Mouse (Mus musculus): Measurements from ENCODE around the gene Cnep1r1. TPM values are rescaled to one million over a fixed set of nuclear protein-coding genes. Genes with fewer than 3 reads are reported as not detected.

Gene Cnep1r1
- 27.0 and 32.0 TPM in 2 replicates for polyA plus RNA-seq (2014; fragmentation: Nextera tagmentation; extraction: Ambion mirVana)

DNA sequence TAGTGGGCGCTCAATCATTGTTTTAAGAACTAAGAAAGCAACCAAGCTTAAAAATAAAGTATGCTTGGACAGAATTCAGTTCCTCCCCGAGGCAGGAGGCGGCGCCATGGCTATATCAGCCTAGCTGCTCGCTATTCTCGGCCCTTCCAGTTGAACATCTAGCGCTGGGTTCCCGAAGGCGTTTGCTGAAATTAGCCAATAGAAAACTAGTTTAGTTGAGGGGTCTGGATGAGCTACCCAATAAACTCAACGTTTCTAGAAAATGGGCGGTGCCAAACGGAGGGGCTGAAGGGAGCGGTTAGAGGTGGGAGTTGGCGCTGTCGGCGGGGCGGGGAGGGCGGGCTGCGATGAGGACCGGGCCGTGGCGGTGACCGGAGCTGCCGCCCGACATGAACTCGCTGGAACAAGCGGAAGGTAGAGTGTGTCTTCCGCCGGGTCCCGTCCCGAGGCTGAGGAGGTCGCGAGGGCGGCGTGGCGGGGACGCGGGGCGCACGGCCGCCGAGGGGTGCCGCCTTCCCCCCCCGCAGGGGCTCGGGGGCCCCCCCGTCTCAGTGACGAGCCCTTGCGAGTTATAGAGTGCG is at the start of gene Cnep1r1:
Gene Cnep1r1, plus strand, starts transcription at position 314 of the 581 bp plus-strand sequence.
- ATAC-seq (replicated peaks; ENCODE audit: insufficient number of reproducible peaks, low FRiP score, low TSS enrichment) = peak; percentile 99
- peak within 1 kb of the TSS; percentile 97 for H3K4me3 ChIP-seq (ENCODE audit: low read depth, low read length)
- H3K27me3 ChIP-seq (ENCODE audit: control insufficient read depth, insufficient read depth, low read length) = no peaks in the 10 kb centered on the region
- peak within 1 kb of the TSS; percentile 79 for H3K4me2 ChIP-seq
- peak within 1 kb of the TSS; percentile 95 for H3K9ac ChIP-seq (ENCODE audit: low read depth, low read length)
- 0 out of 2 replicates have a peak, but pooled peaks cover 5% of the 10 kb centered on the region for H3K4me1 ChIP-seq (ENCODE audit: control insufficient read depth, insufficient read depth, low read length)
- H3K9me3 ChIP-seq (replicated peaks; ENCODE audit: control insufficient read depth, low read length) = no peaks in the 10 kb centered on the region
- H3K36me3 ChIP-seq (ENCODE audit: control insufficient read depth, insufficient read depth, low read length) = peaks cover 7% of the 10 kb centered on the region
- under 1% methylated on average over 49 of the region's 49 CpGs for WGBS (ENCODE audit: insufficient replicate concordance)
- H3K27ac ChIP-seq (ENCODE audit: low read depth, low read length) = peak within 1 kb of the TSS; percentile 86

DNA sequence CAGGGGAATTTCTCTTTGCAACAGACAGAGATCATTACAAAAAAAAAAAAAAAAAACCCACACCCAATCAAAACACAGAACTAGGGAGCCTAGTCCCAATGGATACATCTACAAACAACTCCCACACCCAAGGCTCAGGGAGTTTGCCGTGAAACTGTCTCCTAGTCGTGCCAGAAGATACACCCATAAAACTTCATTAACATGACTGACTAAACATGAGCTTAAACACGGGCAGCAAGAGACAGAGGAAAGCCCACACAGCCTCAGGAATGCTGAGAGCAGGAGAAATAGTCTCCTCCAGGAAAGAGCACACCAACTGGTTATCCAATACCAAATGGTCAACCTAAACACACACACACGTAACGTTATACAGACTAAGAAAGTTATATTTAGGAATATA is 36.4 kb upstream of the Cnep1r1 start:
- ATAC-seq (replicated peaks; ENCODE audit: insufficient number of reproducible peaks, low FRiP score, low TSS enrichment) = no peak
- no peak overlapping the region for H3K4me2 ChIP-seq
- no peaks in the 10 kb centered on the region for H3K4me1 ChIP-seq (ENCODE audit: control insufficient read depth, insufficient read depth, low read length)
- 71% methylated on average over 5 of the region's 5 CpGs for WGBS (ENCODE audit: insufficient replicate concordance)
- no peak overlapping the region for H3K27ac ChIP-seq (ENCODE audit: low read depth, low read length)
- no peaks in the 10 kb centered on the region for H3K27me3 ChIP-seq (ENCODE audit: control insufficient read depth, insufficient read depth, low read length)
- H3K4me3 ChIP-seq (ENCODE audit: low read depth, low read length) = no peak overlapping the region
- H3K36me3 ChIP-seq (ENCODE audit: control insufficient read depth, insufficient read depth, low read length) = no peaks in the 10 kb centered on the region
- H3K9me3 ChIP-seq (replicated peaks; ENCODE audit: control insufficient read depth, low read length) = no peaks in the 10 kb centered on the region
- no peak overlapping the region for H3K9ac ChIP-seq (ENCODE audit: low read depth, low read length)

DNA sequence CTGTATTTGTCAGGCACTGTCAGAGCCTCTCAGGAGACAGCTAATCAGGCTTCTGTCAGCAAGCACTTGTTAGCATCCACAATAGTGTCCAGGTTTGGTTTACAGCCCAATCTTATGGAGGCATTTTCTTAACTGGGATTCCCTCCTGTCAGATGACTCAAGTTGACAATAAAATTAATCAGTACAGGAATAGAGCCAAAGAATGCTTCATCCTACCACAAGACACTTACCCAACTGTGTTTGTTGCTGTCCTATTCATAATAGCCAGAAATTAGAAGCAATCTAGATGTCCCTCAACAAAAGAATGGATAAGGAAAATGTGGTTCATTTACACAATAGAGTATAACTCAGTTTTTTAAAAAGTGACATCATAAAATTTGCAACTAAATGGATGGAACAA is 30.6 kb upstream of the Cnep1r1 start:
- Histone ChIP-seq H3K9me3 (replicated peaks; ENCODE audit: control insufficient read depth, low read length) (no peaks in the 10 kb centered on the region), H3K27ac (ENCODE audit: low read depth, low read length) (no peak overlapping the region), H3K4me3 (ENCODE audit: low read depth, low read length) (no peak overlapping the region), H3K27me3 (ENCODE audit: control insufficient read depth, insufficient read depth, low read length) (no peaks in the 10 kb centered on the region), H3K4me1 (ENCODE audit: control insufficient read depth, insufficient read depth, low read length) (no peaks in the 10 kb centered on the region), H3K9ac (ENCODE audit: low read depth, low read length) (no peak overlapping the region), H3K4me2 (no peak overlapping the region), H3K36me3 (ENCODE audit: control insufficient read depth, insufficient read depth, low read length) (no peaks in the 10 kb centered on the region)
- ATAC-seq (replicated peaks; ENCODE audit: insufficient number of reproducible peaks, low FRiP score, low TSS enrichment) = no peak

DNA sequence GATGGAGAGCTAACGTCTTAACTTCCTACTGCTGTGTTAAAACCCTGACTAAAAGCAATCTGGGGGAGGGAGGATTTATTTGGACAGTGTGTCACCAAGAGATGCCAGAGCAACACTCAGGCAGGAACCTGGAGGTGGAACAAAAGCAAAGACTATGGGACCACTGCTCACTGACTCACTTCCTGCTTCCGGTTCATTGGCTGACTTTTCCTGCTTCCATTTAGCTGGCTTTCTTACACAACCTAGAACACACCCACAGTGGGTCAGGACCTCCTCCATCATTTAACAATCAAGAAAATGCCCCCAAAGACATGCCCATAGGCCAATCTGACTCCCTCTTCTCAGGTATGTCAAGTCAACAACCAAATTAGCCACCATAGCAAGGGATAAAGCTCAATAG is 26.9 kb upstream of the Cnep1r1 start:
- no peaks in the 10 kb centered on the region for H3K36me3 ChIP-seq (ENCODE audit: control insufficient read depth, insufficient read depth, low read length)
- WGBS (ENCODE audit: insufficient replicate concordance) = 79% methylated on average over 2 of the region's 2 CpGs
- ATAC-seq (replicated peaks; ENCODE audit: insufficient number of reproducible peaks, low FRiP score, low TSS enrichment) = no peak

DNA sequence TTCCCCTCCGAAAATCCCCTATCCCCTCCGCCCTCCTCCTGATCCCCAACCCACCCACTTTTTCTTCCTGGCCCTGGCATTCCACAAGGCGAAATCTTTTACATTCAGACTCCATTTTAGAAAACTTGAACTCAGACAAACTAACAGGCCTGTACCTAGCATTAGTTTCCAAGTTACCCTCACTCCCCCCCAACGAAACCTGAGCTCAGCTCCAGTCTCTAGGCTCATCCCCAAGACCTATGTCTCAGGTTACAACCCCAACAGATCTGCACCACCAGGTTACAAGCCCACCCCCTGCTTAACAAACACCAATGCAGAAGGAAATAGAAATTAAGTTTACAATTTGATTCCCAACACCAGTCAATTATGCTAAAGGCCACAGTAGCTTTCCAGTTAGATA is 25.2 kb upstream of the Cnep1r1 start:
- Histone ChIP-seq H3K27ac (ENCODE audit: low read depth, low read length) (no peak overlapping the region), H3K4me1 (ENCODE audit: control insufficient read depth, insufficient read depth, low read length) (no peaks in the 10 kb centered on the region), H3K4me2 (no peak overlapping the region), H3K36me3 (ENCODE audit: control insufficient read depth, insufficient read depth, low read length) (no peaks in the 10 kb centered on the region), H3K9ac (ENCODE audit: low read depth, low read length) (no peak overlapping the region), H3K9me3 (replicated peaks; ENCODE audit: control insufficient read depth, low read length) (no peaks in the 10 kb centered on the region), H3K27me3 (ENCODE audit: control insufficient read depth, insufficient read depth, low read length) (no peaks in the 10 kb centered on the region), H3K4me3 (ENCODE audit: low read depth, low read length) (no peak overlapping the region)
- 55% methylated on average over 4 of the region's 4 CpGs for WGBS (ENCODE audit: insufficient replicate concordance)
- ATAC-seq (replicated peaks; ENCODE audit: insufficient number of reproducible peaks, low FRiP score, low TSS enrichment) = no peak

More for the DNA sequence above, 26.9 kb upstream of the Cnep1r1 start:
- Histone ChIP-seq H3K9ac (ENCODE audit: low read depth, low read length) (no peak overlapping the region), H3K27ac (ENCODE audit: low read depth, low read length) (no peak overlapping the region), H3K9me3 (replicated peaks; ENCODE audit: control insufficient read depth, low read length) (no peaks in the 10 kb centered on the region), H3K4me2 (no peak overlapping the region), H3K4me3 (ENCODE audit: low read depth, low read length) (no peak overlapping the region), H3K4me1 (ENCODE audit: control insufficient read depth, insufficient read depth, low read length) (no peaks in the 10 kb centered on the region), H3K27me3 (ENCODE audit: control insufficient read depth, insufficient read depth, low read length) (no peaks in the 10 kb centered on the region)

DNA sequence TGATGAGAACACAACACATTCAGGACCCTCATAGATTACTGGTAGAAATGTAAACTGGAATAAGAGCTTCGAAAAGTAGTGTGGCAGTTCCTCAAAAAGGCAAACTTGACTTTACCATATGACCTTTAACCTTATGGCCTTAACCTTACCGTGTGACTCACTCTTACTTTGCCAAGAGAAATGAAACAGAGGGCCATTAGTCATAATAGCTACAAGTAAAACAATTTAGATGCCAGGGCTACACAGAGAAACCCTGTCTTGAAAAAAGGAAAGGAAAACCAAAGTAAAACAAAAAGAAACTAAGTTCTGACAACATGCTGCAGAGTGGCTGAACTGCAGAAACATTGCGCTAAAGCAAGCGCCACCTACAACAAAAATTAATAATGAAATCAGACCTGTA is 19.7 kb upstream of the Cnep1r1 start:
- Histone ChIP-seq H3K4me1 (ENCODE audit: control insufficient read depth, insufficient read depth, low read length) (no peaks in the 10 kb centered on the region), H3K27ac (ENCODE audit: low read depth, low read length) (no peak overlapping the region), H3K36me3 (ENCODE audit: control insufficient read depth, insufficient read depth, low read length) (no peaks in the 10 kb centered on the region), H3K4me3 (ENCODE audit: low read depth, low read length) (no peak overlapping the region), H3K27me3 (ENCODE audit: control insufficient read depth, insufficient read depth, low read length) (no peaks in the 10 kb centered on the region), H3K4me2 (no peak overlapping the region), H3K9ac (ENCODE audit: low read depth, low read length) (no peak overlapping the region), H3K9me3 (replicated peaks; ENCODE audit: control insufficient read depth, low read length) (no peaks in the 10 kb centered on the region)
- no peak for ATAC-seq (replicated peaks; ENCODE audit: insufficient number of reproducible peaks, low FRiP score, low TSS enrichment)
- WGBS (ENCODE audit: insufficient replicate concordance) = 79% methylated on average over 4 of the region's 4 CpGs

DNA sequence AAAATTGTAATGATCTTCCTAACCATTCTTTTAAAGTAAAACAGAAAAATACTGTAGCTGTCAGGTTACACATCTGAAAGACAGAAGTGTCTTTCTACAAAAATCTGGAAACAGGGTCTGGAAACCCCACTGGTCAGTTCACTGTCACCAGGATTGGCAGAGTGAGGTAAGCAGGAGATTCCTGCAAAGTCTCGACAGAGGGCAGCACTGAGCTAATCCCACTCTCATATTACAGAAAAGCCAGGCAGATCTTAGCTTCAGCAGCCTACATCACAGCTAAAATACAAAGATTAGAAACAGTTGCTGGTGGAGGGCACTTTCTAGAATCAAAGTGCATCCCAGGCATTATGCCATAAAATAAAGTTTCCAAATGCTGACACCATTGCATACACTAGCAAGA is 19.0 kb upstream of the Cnep1r1 start:
- Histone ChIP-seq H3K4me1 (ENCODE audit: control insufficient read depth, insufficient read depth, low read length) (no peaks in the 10 kb centered on the region), H3K9me3 (replicated peaks; ENCODE audit: control insufficient read depth, low read length) (no peaks in the 10 kb centered on the region), H3K36me3 (ENCODE audit: control insufficient read depth, insufficient read depth, low read length) (no peaks in the 10 kb centered on the region), H3K9ac (ENCODE audit: low read depth, low read length) (no peak overlapping the region), H3K27me3 (ENCODE audit: control insufficient read depth, insufficient read depth, low read length) (no peaks in the 10 kb centered on the region), H3K4me3 (ENCODE audit: low read depth, low read length) (no peak overlapping the region), H3K27ac (ENCODE audit: low read depth, low read length) (no peak overlapping the region), H3K4me2 (no peak overlapping the region)
- WGBS (ENCODE audit: insufficient replicate concordance) = 0% methylated on average over 1 of the region's 1 CpGs
- no peak for ATAC-seq (replicated peaks; ENCODE audit: insufficient number of reproducible peaks, low FRiP score, low TSS enrichment)

DNA sequence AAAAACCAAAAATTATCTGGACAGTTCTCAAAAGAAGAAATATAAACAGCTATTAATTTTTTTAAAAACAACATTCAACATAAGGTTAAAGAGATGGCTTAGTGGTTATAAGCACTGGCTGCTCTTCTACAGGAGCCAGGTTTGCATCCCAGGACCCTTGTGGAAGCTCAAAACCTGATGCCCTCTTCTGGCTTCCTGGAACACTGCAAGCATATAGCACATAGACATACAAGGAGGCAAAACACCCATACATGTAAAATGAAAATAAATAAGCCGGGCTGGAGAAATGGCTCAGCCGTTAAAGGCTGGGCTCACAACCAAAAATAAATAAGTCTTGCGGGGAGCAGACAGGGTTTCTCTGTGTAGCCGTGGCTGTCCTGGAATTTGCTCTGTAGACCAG is 9.3 kb upstream of the Cnep1r1 start:
- ATAC-seq (replicated peaks; ENCODE audit: insufficient number of reproducible peaks, low FRiP score, low TSS enrichment) = no peak
- H3K4me1 ChIP-seq (ENCODE audit: control insufficient read depth, insufficient read depth, low read length) = no peaks in the 10 kb centered on the region
- H3K27me3 ChIP-seq (ENCODE audit: control insufficient read depth, insufficient read depth, low read length) = no peaks in the 10 kb centered on the region
- H3K4me2 ChIP-seq = no peak overlapping the region
- no peak overlapping the region for H3K4me3 ChIP-seq (ENCODE audit: low read depth, low read length)
- no peak overlapping the region for H3K9ac ChIP-seq (ENCODE audit: low read depth, low read length)
- WGBS (ENCODE audit: insufficient replicate concordance) = 80% methylated on average over 4 of the region's 4 CpGs
- no peak overlapping the region for H3K27ac ChIP-seq (ENCODE audit: low read depth, low read length)
- no peaks in the 10 kb centered on the region for H3K9me3 ChIP-seq (replicated peaks; ENCODE audit: control insufficient read depth, low read length)
- H3K36me3 ChIP-seq (ENCODE audit: control insufficient read depth, insufficient read depth, low read length) = no peaks in the 10 kb centered on the region

DNA sequence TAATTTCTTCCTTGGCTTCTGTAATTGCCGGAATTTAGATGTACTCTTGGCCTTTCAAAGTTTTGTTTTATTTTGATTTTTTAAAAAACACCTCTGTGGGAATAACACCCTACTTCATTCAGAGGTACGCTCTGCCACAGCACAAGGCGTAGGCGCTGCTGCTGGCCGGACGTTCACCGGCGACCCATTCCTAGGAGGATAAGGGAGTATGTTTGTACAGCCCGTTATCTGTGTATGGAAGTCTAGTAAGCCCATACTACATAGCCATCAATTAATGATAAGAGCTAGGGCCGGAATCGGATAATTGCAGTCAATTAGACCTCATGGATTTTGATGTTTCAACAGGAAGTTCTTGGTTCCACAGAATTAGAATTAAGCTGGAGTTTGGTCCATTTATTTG is 507 bp downstream of the Cnep1r1 start:
- Histone ChIP-seq H3K9ac (ENCODE audit: low read depth, low read length) (peak overlapping the region; percentile 95), H3K9me3 (replicated peaks; ENCODE audit: control insufficient read depth, low read length) (no peaks in the 10 kb centered on the region), H3K4me2 (peak overlapping the region; percentile 79), H3K27me3 (ENCODE audit: control insufficient read depth, insufficient read depth, low read length) (no peaks in the 10 kb centered on the region), H3K4me1 (ENCODE audit: control insufficient read depth, insufficient read depth, low read length) (0 out of 2 replicates have a peak, but pooled peaks cover 5% of the 10 kb centered on the region), H3K4me3 (ENCODE audit: low read depth, low read length) (peak overlapping the region; percentile 97), H3K36me3 (ENCODE audit: control insufficient read depth, insufficient read depth, low read length) (peaks cover 7% of the 10 kb centered on the region), H3K27ac (ENCODE audit: low read depth, low read length) (peak overlapping the region; percentile 86)
- under 1% methylated on average over 11 of the region's 11 CpGs for WGBS (ENCODE audit: insufficient replicate concordance)
- peak; percentile 62; the same call in 1 of the 2 replicates for ATAC-seq (replicated peaks; ENCODE audit: insufficient number of reproducible peaks, low FRiP score, low TSS enrichment)

All from heart, embryonic 11.5 days (tissue).